Mouse (Mus musculus) MEL (cell line): Measurements from ENCODE around the gene Spsb1. TPM values are rescaled to one million over a fixed set of nuclear protein-coding genes. Genes with fewer than 3 reads are reported as not detected.

Experiments used
- DNase-seq: peaks from one replicate; pipeline ENCODE4 v3.0.0; 2011; ENCODE audit warnings: low read depth, low spot score
- H3K27ac ChIP-seq: 2 replicates; pipeline ENCODE4 v1.5.1; 2012; ENCODE audit warnings: low read depth, mild to moderate bottlenecking, control low read depth, low read length, moderate library complexity; ENCODE audit not compliant: control insufficient read depth
- H3K27me3 ChIP-seq, 2 experiments: fragments of 150-350 bp in 1 of 2; sonication (generic) in 1 of 2; 2 replicates each; pipeline ENCODE4 v1.6.1; 2012; ENCODE audit warnings: low read length in 2 of 2, mild to moderate bottlenecking in 2 of 2, improper control_type of control experiment in 1 of 2, moderate library complexity in 1 of 2; ENCODE audit not compliant: insufficient read depth in 2 of 2, control insufficient read depth in 1 of 2
- H3K36me3 ChIP-seq, 2 experiments: 2 replicates each; pipeline ENCODE4 v1.6.1; 2012 to 2014; ENCODE audit warnings: low read length in 2 of 2, improper control_type of control experiment in 1 of 2, inconsistent platforms in 1 of 2, mild to moderate bottlenecking in 1 of 2; ENCODE audit not compliant: insufficient read depth in 2 of 2, control insufficient read depth in 1 of 2
- H3K4me1 ChIP-seq, 2 experiments: fragments of 150-350 bp in 1 of 2; sonication (generic) in 1 of 2; 2 replicates each; pipeline ENCODE4 v1.6.1; 2012; ENCODE audit warnings: low read length in 2 of 2, improper control_type of control experiment in 1 of 2, mild to moderate bottlenecking in 1 of 2; ENCODE audit not compliant: insufficient read depth in 2 of 2, control insufficient read depth in 1 of 2
- H3K4me3 ChIP-seq, 2 experiments: fragments of 150-350 bp in 1 of 2; sonication (generic) in 1 of 2; 2 replicates each; pipeline ENCODE4 v1.5.1; 2012; ENCODE audit warnings: low read depth in 2 of 2, low read length in 2 of 2, mild to moderate bottlenecking in 2 of 2, moderate library complexity in 2 of 2, control low read depth in 1 of 2, improper control_type of control experiment in 1 of 2; ENCODE audit not compliant: control insufficient read depth in 1 of 2, insufficient read depth in 1 of 2
- H3K79me2 ChIP-seq: 2 replicates; pipeline ENCODE4 v1.6.1; 2012; ENCODE audit warnings: mild to moderate bottlenecking, low read length, moderate library complexity; ENCODE audit not compliant: control insufficient read depth, poor library complexity, insufficient read depth
- H3K9ac ChIP-seq: 2 replicates; pipeline ENCODE4 v1.6.1; 2012; ENCODE audit warnings: low read depth, mild to moderate bottlenecking, control low read depth, low read length, moderate library complexity; ENCODE audit not compliant: control insufficient read depth, poor library complexity, severe bottlenecking
- H3K9me3 ChIP-seq: fragments of 150-350 bp; sonication (generic); replicated peaks from 2 replicates; pipeline ENCODE4 v1.6.1; 2012; ENCODE audit warnings: mild to moderate bottlenecking, low read length, improper control_type of control experiment, moderate library complexity; ENCODE audit not compliant: insufficient read depth
- CHD1 ChIP-seq: IDR thresholded peaks from 2 replicates; pipeline ENCODE4 v1.6.1; 2012; ENCODE audit warnings: low read depth, mild to moderate bottlenecking, inconsistent platforms, low read length, improper control_type of control experiment
- CHD2 ChIP-seq: IDR thresholded peaks from 2 replicates; pipeline ENCODE4 v1.6.1; 2011; ENCODE audit warnings: low read length, improper control_type of control experiment
- ELF1 ChIP-seq: IDR thresholded peaks from 2 replicates; pipeline ENCODE4 v1.6.1; 2014; ENCODE audit warnings: low read depth, mild to moderate bottlenecking, inconsistent platforms, low read length, improper control_type of control experiment, moderate library complexity
- EP300 ChIP-seq, 2 experiments: IDR thresholded peaks; 2 replicates each; pipeline ENCODE4 v1.6.1; 2011; ENCODE audit warnings: improper control_type of control experiment in 2 of 2, low read length in 2 of 2, low read depth in 1 of 2, mild to moderate bottlenecking in 1 of 2
- ETS1 ChIP-seq: IDR thresholded peaks from 2 replicates; pipeline ENCODE4 v1.6.1; 2012; ENCODE audit warnings: low read depth, mild to moderate bottlenecking, inconsistent platforms, low read length, improper control_type of control experiment, moderate library complexity
- GATA1 ChIP-seq: IDR thresholded peaks from 2 replicates; pipeline ENCODE4 v1.6.1; 2011; ENCODE audit warnings: low read depth, low read length, improper control_type of control experiment
- HCFC1 ChIP-seq: IDR thresholded peaks from 2 replicates; pipeline ENCODE4 v1.6.1; 2012; ENCODE audit warnings: low read depth, mild to moderate bottlenecking, inconsistent platforms, low read length, improper control_type of control experiment, moderate library complexity
- JUND ChIP-seq: IDR thresholded peaks from 2 replicates; pipeline ENCODE4 v1.6.1; 2011; ENCODE audit warnings: low read depth, mild to moderate bottlenecking, improper control_type of control experiment, low read length
- KAT2A ChIP-seq: conservative IDR thresholded peaks from 2 replicates; pipeline ENCODE4 v1.6.1; 2012; ENCODE audit warnings: low read depth, low read length, improper control_type of control experiment, inconsistent platforms
- MAFK ChIP-seq: IDR thresholded peaks from 2 replicates; pipeline ENCODE4 v1.6.1; 2011; ENCODE audit warnings: low read depth, mild to moderate bottlenecking, low read length, improper control_type of control experiment, borderline replicate concordance
- MAX ChIP-seq: IDR thresholded peaks from 2 replicates; pipeline ENCODE4 v1.6.1; 2011; ENCODE audit warnings: low read length, improper control_type of control experiment
- MAZ ChIP-seq: IDR thresholded peaks from 2 replicates; pipeline ENCODE4 v1.6.1; 2012; ENCODE audit warnings: low read depth, mild to moderate bottlenecking, inconsistent platforms, low read length, improper control_type of control experiment
- MEF2A ChIP-seq: IDR thresholded peaks from 2 replicates; pipeline ENCODE4 v1.6.1; 2014; ENCODE audit warnings: low read depth, mild to moderate bottlenecking, inconsistent platforms, low read length, improper control_type of control experiment; ENCODE audit not compliant: poor library complexity, insufficient replicate concordance, severe bottlenecking; ENCODE audit errors: extremely low read depth
- MXI1 ChIP-seq: IDR thresholded peaks from 2 replicates; pipeline ENCODE4 v1.6.1; 2011; ENCODE audit warnings: mild to moderate bottlenecking, low read depth, low read length, improper control_type of control experiment
- MYC ChIP-seq: IDR thresholded peaks from 2 replicates; pipeline ENCODE4 v1.6.1; 2011; ENCODE audit warnings: low read depth, mild to moderate bottlenecking, low read length, improper control_type of control experiment, moderate library complexity
- NELFE ChIP-seq: IDR thresholded peaks from 2 replicates; pipeline ENCODE4 v1.6.1; 2011; ENCODE audit warnings: low read depth, low read length, improper control_type of control experiment
- NRF1 ChIP-seq: IDR thresholded peaks from 2 replicates; pipeline ENCODE4 v1.6.1; 2014; ENCODE audit warnings: low read depth, mild to moderate bottlenecking, inconsistent platforms, low read length, improper control_type of control experiment, moderate library complexity; ENCODE audit not compliant: poor library complexity, insufficient read depth, severe bottlenecking
- POLR2AphosphoS5 ChIP-seq: IDR thresholded peaks from 2 replicates; pipeline ENCODE4 v1.6.1; 2012; ENCODE audit warnings: low read depth, borderline replicate concordance, mild to moderate bottlenecking, inconsistent platforms, low read length, moderate library complexity, mixed read lengths
- RAD21 ChIP-seq: IDR thresholded peaks from 2 replicates; pipeline ENCODE4 v1.6.1; 2011; ENCODE audit warnings: mild to moderate bottlenecking, low read depth, low read length, improper control_type of control experiment
- RCOR1 ChIP-seq: IDR thresholded peaks from 2 replicates; pipeline ENCODE4 v1.6.1; 2012; ENCODE audit warnings: low read depth, mild to moderate bottlenecking, inconsistent platforms, low read length, improper control_type of control experiment
- TAL1 ChIP-seq: IDR thresholded peaks from 2 replicates; pipeline ENCODE4 v1.6.1; 2012; ENCODE audit warnings: mild to moderate bottlenecking, inconsistent platforms, low read length, moderate library complexity, mixed read lengths
- TCF12 ChIP-seq: IDR thresholded peaks from 2 replicates; pipeline ENCODE4 v1.6.1; 2014; ENCODE audit warnings: low read depth, mild to moderate bottlenecking, inconsistent platforms, low read length, improper control_type of control experiment, moderate library complexity
- UBTF ChIP-seq: IDR thresholded peaks from 2 replicates; pipeline ENCODE4 v1.6.1; 2012; ENCODE audit warnings: low read depth, mild to moderate bottlenecking, inconsistent platforms, low read length, improper control_type of control experiment, moderate library complexity, borderline replicate concordance; ENCODE audit not compliant: insufficient read depth
- ZC3H11A ChIP-seq: IDR thresholded peaks from 2 replicates; pipeline ENCODE4 v1.6.1; 2012; ENCODE audit warnings: low read depth, mild to moderate bottlenecking, inconsistent platforms, low read length, improper control_type of control experiment
- ZKSCAN1 ChIP-seq: IDR thresholded peaks from 2 replicates; pipeline ENCODE4 v1.6.1; 2012; ENCODE audit warnings: low read depth, mild to moderate bottlenecking, inconsistent platforms, low read length, improper control_type of control experiment, moderate library complexity
- ZMIZ1 ChIP-seq: IDR thresholded peaks from 2 replicates; pipeline ENCODE4 v1.6.1; 2012; ENCODE audit warnings: low read depth, mild to moderate bottlenecking, inconsistent platforms, low read length, improper control_type of control experiment, moderate library complexity
- ZNF384 ChIP-seq: IDR thresholded peaks from 2 replicates; pipeline ENCODE4 v1.6.1; 2012; ENCODE audit warnings: low read depth, mild to moderate bottlenecking, inconsistent platforms, low read length, improper control_type of control experiment
- polyA plus RNA-seq, 2 experiments: library from polyadenylated mRNA; stranded (reverse) in 1 of 2; unstranded in 1 of 2; fragments of >175 nt in 1 of 2; fragments of >200 nt in 1 of 2; gene quantifications; 2 replicates each; pipeline versions ENCODE4 v1.2.1 to v1.2.4; 2012; ENCODE audit warnings: low replicate concordance in 2 of 2, low read depth in 1 of 2; ENCODE audit not compliant: insufficient read length in 2 of 2, insufficient read depth in 1 of 2, missing spikeins in 1 of 2
- total RNA-seq: library from RNA; depleted of rRNA; stranded (reverse); fragments of 300-350 nt; gene quantifications from 2 replicates; pipeline ENCODE4 v1.2.3, GENCODE M21; 2012

Spsb1 gene
- total and polyA plus RNA-seq, 3 experiments = 0.12 to 0.25 TPM; not detected in 1

- no peaks in the 10 kb centered on the region for H3K9me3 ChIP-seq
- no peaks in the 10 kb centered on the region for H3K36me3 ChIP-seq
- H3K9ac ChIP-seq = no peak overlapping the region
- no peaks in the 10 kb centered on the region for H3K27me3 ChIP-seq
- TF ChIP-seq RCOR1 (no peak), KAT2A (no peak), HCFC1 (no peak), MEF2A (no peak), ZKSCAN1 (no peak), MAFK (no peak), ZMIZ1 (no peak), ZC3H11A (no peak), ELF1 (no peak), NRF1 (no peak), ZNF384 (no peak), RAD21 (no peak), UBTF (no peak), CHD1 (no peak), JUND (no peak), MAZ (no peak)
- no peak overlapping the region for H3K4me3 ChIP-seq
- no peak overlapping the region for H3K27ac ChIP-seq
- no peaks in the 10 kb centered on the region for H3K79me2 ChIP-seq
- DNase-seq = no peak
- H3K4me1 ChIP-seq = no peaks in the 10 kb centered on the region
These were observed 13.7 kb upstream of the Spsb1 start for GRCm38 (mm10) chr4:149968526-149968925.

GRCm38 (mm10) chr4:149966963-149967362 is 12.1 kb upstream of the Spsb1 start:
- Histone ChIP-seq H3K9ac (no peak overlapping the region), H3K4me3 (no peak overlapping the region), H3K36me3 (no peaks in the 10 kb centered on the region), H3K4me1 (no peaks in the 10 kb centered on the region), H3K9me3 (no peaks in the 10 kb centered on the region), H3K27me3 (no peaks in the 10 kb centered on the region), H3K27ac (no peak overlapping the region), H3K79me2 (no peaks in the 10 kb centered on the region)
- TF ChIP-seq POLR2AphosphoS5 (no peak), RCOR1 (no peak), MXI1 (no peak), NELFE (no peak), UBTF (no peak), CHD1 (no peak), ETS1 (no peak), EP300 (IDR thresholded peaks at IDR 0.05; ENCODE audit: low read depth in 1 of 2, low read length in 2 of 2) (no peak), GATA1 (no peak), MAX (no peak), TAL1 (no peak), CHD2 (no peak), MAZ (no peak), TCF12 (no peak), NRF1 (no peak), ZMIZ1 (no peak), ZC3H11A (no peak), MYC (no peak), MEF2A (no peak)
- DNase-seq = no peak
